Mouse (Mus musculus): Measurements from ENCODE around the gene Exoc7.

- TF ChIP-seq CTCF (IDR thresholded peaks at IDR 0.05; ENCODE audit: low read depth) (no peak), EP300 (IDR thresholded peaks at IDR 0.05; ENCODE audit: low read depth) (no peak)
Measured at GRCm38 (mm10) chr11:116337000-116337399, 30.0 kb upstream of the Exoc7 start.

All from heart, postnatal 0 days (tissue).